Mouse (Mus musculus) heart, postnatal 0 days (tissue): ENCODE data around the gene Gm20708. TPM values are rescaled to one million over a fixed set of nuclear protein-coding genes. Genes with fewer than 3 reads are reported as not detected.
"Not testable (repeated sequence)": the region's sequence is repeated elsewhere in the genome, so short reads cannot be mapped to it uniquely, and the experiment has no call there.

Source experiments
- ATAC-seq: fragments of 200-750 bp; cut with Nextera tagmentation; 2 replicates; pipeline ENCODE4 v1.8.0; 2017; ENCODE audit warnings: low read depth, moderate number of reproducible peaks, moderate library complexity; ENCODE audit not compliant: insufficient read depth
- DNase-seq: peaks from one replicate; pipeline ENCODE4 v3.0.0-alpha.2; 2016; ENCODE audit warnings: low spot score
- H3K27ac ChIP-seq: fragments of 300-500 bp; sonication (generic); 2 replicates; pipeline ENCODE4 v1.5.1; 2014; ENCODE audit warnings: low read depth, mild to moderate bottlenecking
- H3K27me3 ChIP-seq: fragments of 300-500 bp; sonication (generic); 2 replicates; pipeline ENCODE4 v1.6.1; 2014; ENCODE audit warnings: low read length, mixed read lengths; ENCODE audit not compliant: control insufficient read depth, insufficient read depth
- H3K36me3 ChIP-seq: fragments of 300-500 bp; sonication (generic); replicated peaks from 2 replicates; pipeline ENCODE4 v1.6.1; 2014; ENCODE audit warnings: low read length, mixed read lengths; ENCODE audit not compliant: control insufficient read depth, insufficient read depth
- H3K4me1 ChIP-seq: fragments of 300-500 bp; sonication (generic); 2 replicates; pipeline ENCODE4 v1.6.1; 2014; ENCODE audit warnings: antibody characterized with exemption; ENCODE audit not compliant: control insufficient read depth, insufficient read depth
- H3K4me2 ChIP-seq: fragments of 300-500 bp; sonication (generic); 2 replicates; pipeline ENCODE4 v1.6.1; 2014; ENCODE audit warnings: low read depth, mild to moderate bottlenecking, low read length, moderate library complexity
- H3K4me3 ChIP-seq: fragments of 300-500 bp; sonication (generic); 2 replicates; pipeline ENCODE4 v1.5.1; 2014; ENCODE audit warnings: low read depth, low read length
- H3K9ac ChIP-seq: fragments of 300-500 bp; sonication (generic); replicated peaks from 2 replicates; pipeline ENCODE4 v1.6.1; 2014; ENCODE audit warnings: low read depth, low read length, mixed read lengths
- H3K9me3 ChIP-seq: fragments of 300-500 bp; sonication (generic); replicated peaks from 2 replicates; pipeline ENCODE4 v1.6.1; 2016; ENCODE audit warnings: low read length; ENCODE audit not compliant: control insufficient read depth
- CTCF ChIP-seq: IDR thresholded peaks from 2 replicates; pipeline ENCODE4 v1.5.1; 2016; ENCODE audit warnings: antibody characterized with exemption, control low read depth, low read depth
- EP300 ChIP-seq: IDR thresholded peaks from 2 replicates; pipeline ENCODE4 v1.6.1; 2016; ENCODE audit warnings: antibody characterized with exemption, low read depth
- WGBS: fragments of 180-500 bp; shearing (Covaris S2); extraction: QIAGEN DNeasy Blood & Tissue Kit; methylation state at CpG from one replicate; pipeline ENCODE4 v1.1.7; 2014; 5-methylcytosine and 5-hydroxymethylcytosine counted together
- polyA plus RNA-seq: library from polyadenylated mRNA; unstranded; fragments of >200 nt; fragmentation: Nextera tagmentation; extraction: Ambion mirVana; gene quantifications from 2 replicates; pipeline ENCODE4 v1.2.1, GENCODE M21; 2015
- total RNA-seq: library from RNA; depleted of rRNA; stranded (reverse); fragments of >200 nt; gene quantifications from 2 replicates; pipeline ENCODE4 v1.2.3, GENCODE M21; 2014; ENCODE audit warnings: low replicate concordance

Gm20708 gene
- total and polyA plus RNA-seq, 2 experiments from 2014 or later: 0.68 to 2.6 TPM

DNA sequence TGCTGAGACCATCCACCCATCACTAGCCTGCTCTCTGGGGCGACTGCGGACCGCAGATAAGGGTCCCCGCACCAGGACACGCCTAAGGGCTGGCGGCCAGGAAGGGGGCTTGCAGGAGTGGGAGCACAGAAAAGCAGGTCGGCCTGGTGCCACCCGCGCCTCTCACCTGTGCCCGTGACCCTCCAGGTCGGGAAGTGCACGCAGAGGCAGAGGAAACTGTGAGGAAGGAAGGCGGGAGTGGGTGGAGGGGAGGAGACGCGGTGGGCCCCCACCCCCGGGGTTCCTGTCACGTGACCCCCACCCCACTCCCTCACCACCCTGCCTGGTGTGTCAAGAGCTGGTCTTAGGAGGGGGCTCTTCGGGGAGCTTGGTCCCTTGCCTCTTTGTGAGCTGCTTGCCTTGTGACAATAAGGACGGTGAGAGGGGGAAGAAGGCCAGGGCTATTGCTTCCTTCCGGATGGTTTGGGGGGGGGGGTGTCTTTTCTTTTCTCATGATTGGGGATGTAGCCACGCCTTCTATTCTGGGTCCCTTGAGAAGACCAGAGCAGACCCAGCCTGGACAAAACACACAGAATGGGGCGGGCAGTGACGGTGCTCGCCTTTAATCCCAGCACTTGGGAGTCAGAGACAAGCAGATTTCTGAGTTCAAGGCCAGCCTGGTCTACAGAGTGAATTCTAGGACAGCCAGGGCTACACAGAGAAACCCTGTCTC, 27.3 kb upstream of the Gm20708 start, which contains the start of the genes Tmc8 and Tmc6:
Gene Tmc8 (plus strand): TSS at position 84 of the 712 bp plus-strand sequence.
Gene Tmc6 (minus strand): TSS at position 206 of the 712 bp plus-strand sequence.
- Histone ChIP-seq H3K27me3 (no peaks in the 10 kb centered on the region), H3K4me3 (peak within 1 kb of the TSS; percentile 54), H3K4me1 (peaks cover 30% of the 10 kb centered on the region), H3K4me2 (peak within 1 kb of the TSS; percentile 88), H3K9ac (peak within 1 kb of the TSS; percentile 64), H3K27ac (peak within 1 kb of the TSS; percentile 97), H3K36me3 (peaks cover 5% of the 10 kb centered on the region; the same call in 1 of the 2 replicates), H3K9me3 (no peaks in the 10 kb centered on the region)
- ATAC-seq (no peak), DNase-seq (no peak)
- 32% methylated on average over 21 of the region's 24 CpGs for WGBS
- no peak for TF ChIP-seq CTCF
- TF ChIP-seq EP300: no peak

DNA sequence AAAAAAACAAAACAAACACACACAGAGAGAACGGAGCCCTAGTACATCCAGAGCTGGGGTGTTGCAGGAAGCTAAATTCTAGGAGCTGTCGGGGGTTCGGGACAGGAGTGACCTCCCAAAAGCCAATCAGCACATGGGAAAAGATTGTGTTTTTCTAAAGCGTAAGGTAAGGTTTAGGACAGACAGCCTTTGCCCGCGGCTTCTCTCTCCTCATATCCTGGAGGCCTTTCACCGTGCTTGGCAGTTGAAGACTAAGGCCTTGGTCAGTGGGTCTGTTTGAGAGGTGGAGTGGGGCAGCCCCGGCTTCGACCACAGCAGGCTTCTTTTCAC, 26.8 kb upstream of the Gm20708 start:
- WGBS: 57% methylated on average over 9 of the region's 9 CpGs
- H3K27me3 ChIP-seq: no peaks in the 10 kb centered on the region
- peak overlapping the region; percentile 97 for H3K27ac ChIP-seq
- H3K36me3 ChIP-seq: no peaks in the 10 kb centered on the region; the same call in 1 of the 2 replicates
- ATAC-seq (no peak), DNase-seq (no peak)
- no peak for TF ChIP-seq EP300
- no peak for TF ChIP-seq CTCF
- H3K9ac ChIP-seq: peak overlapping the region; percentile 44
- no peaks in the 10 kb centered on the region for H3K9me3 ChIP-seq
- H3K4me3 ChIP-seq: peak overlapping the region; percentile 54
- H3K4me1 ChIP-seq: peaks cover 30% of the 10 kb centered on the region
- peak overlapping the region; percentile 88 for H3K4me2 ChIP-seq

DNA sequence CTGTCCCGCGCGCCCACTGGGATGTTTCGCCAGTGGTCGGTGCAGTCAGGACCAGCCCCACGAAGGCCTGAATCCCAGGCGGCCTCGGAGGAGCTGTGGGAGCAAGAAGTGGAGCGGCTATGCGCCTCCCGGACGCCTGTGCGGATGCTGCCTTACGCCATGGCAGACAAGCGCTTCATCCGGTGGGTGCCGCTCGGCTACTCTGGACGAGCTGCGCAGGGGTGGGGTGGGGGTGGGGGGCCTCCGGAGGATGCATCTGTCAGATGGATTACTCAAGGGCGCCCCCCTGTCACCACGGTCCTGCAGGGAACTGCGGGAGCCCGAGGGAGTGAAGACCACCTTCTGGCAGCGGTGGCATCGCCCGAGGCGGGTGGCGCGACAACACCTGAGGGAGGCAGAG, 26.4 kb upstream of the Gm20708 start:
- H3K4me1 ChIP-seq: peaks cover 30% of the 10 kb centered on the region
- peak overlapping the region; percentile 88 for H3K4me2 ChIP-seq
- no peaks in the 10 kb centered on the region for H3K36me3 ChIP-seq
- WGBS: 3% methylated on average over 31 of the region's 31 CpGs
- no peak for DNase-seq
- ATAC-seq: peak; percentile 3; the same call in 1 of the 2 replicates
- peak overlapping the region; percentile 97 for H3K27ac ChIP-seq
- no peaks in the 10 kb centered on the region for H3K27me3 ChIP-seq
- peak overlapping the region; percentile 54 for H3K4me3 ChIP-seq
- H3K9ac ChIP-seq: peak overlapping the region; percentile 44
- no peaks in the 10 kb centered on the region for H3K9me3 ChIP-seq
- TF ChIP-seq EP300 (no peak), CTCF (peak; percentile 46)

DNA sequence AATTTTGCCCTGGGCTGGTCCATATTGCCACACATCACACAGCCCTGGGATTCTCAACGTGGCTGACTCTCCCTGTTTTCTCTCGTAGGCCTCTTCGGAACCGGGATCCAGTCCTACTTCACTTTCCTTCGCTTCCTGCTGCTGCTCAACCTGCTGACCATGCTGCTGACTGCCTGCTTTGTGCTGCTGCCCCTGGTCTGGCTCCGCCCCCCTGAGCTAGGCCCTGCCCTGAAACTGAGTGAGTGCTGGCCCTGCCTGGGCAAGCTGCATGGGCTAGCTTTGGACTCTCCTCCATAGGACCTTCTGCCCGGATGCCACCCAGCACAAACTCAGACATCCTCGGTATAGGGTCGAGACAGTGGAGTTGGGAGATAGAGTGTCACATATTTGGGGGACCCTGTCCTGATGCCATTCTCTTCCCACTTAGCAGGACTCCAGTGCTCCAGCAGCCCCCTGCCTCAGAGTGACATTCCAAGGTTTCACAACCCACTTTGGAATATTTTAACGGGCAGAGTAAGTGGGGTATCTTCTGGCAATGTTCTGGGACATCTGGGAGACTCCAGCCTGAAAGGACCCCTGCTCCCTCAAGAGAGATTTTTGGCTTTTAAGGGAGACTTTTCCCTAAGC, 25.7 kb upstream of the Gm20708 start:
- 53% methylated on average over 10 of the region's 10 CpGs for WGBS
- H3K27ac ChIP-seq: peak overlapping the region; percentile 49
- DNase-seq (no peak), ATAC-seq (no peak)
- peaks cover 26% of the 10 kb centered on the region for H3K4me1 ChIP-seq
- no peaks in the 10 kb centered on the region for H3K9me3 ChIP-seq
- H3K27me3 ChIP-seq: no peaks in the 10 kb centered on the region
- peak overlapping the region; percentile 54; the same call in 1 of the 2 replicates for H3K4me3 ChIP-seq
- no peaks in the 10 kb centered on the region for H3K36me3 ChIP-seq
- H3K4me2 ChIP-seq: peak overlapping the region; percentile 88
- no peak overlapping the region for H3K9ac ChIP-seq
- TF ChIP-seq EP300 (no peak), CTCF (no peak)

DNA sequence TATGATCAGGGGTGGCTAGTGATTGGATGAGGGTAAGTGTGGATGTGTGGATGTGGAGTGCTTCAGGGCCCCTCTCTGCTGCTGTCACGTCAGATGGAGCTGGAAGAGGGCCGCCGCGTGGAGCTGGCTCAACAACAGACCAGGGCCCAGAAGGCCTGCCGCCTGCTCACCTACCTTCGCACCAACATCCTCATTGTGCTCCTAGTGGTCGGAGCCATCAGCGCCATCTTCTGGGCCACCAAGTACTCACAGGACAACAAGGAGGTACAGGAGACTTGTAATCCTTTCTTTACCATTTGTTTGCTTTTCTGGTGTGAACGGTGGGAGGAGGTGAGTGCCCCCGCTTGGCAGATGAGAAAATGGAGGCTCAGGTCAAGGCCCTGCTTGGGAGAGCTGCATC, 23.2 kb upstream of the Gm20708 start:
- no peak overlapping the region for H3K4me3 ChIP-seq
- DNase-seq: peak; percentile 52
- no peak overlapping the region for H3K27ac ChIP-seq
- TF ChIP-seq EP300 (no peak), CTCF (peak; percentile 80)
- H3K9me3 ChIP-seq: no peaks in the 10 kb centered on the region
- 0 out of 2 replicates have a peak, but pooled peaks cover 3% of the 10 kb centered on the region for H3K27me3 ChIP-seq
- WGBS: 12% methylated on average over 10 of the region's 10 CpGs
- no peak overlapping the region for H3K4me2 ChIP-seq
- peaks cover 14% of the 10 kb centered on the region for H3K4me1 ChIP-seq
- H3K36me3 ChIP-seq: no peaks in the 10 kb centered on the region
- ATAC-seq: no peak
- H3K9ac ChIP-seq: no peak overlapping the region

DNA sequence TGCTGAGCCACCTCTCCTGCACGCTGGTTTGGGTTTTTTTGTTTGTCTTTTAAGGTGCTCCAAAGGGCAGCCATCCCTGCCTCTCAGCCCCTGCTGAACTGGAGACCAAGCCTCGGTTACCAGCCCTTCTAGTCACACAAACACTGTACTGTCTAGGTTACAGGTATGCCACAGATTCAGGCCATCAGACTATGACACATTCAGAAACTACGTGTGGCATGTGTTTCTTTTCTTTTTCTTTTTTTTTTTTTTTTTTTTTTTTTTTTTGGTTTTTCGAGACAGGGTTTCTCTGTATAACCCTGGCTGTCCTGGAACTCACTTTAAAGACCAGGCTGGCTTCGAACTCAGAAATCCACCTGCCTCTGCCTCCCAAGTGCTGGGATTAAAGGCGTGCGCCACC, 21.0 kb upstream of the Gm20708 start:
- not testable (repeated sequence) for H3K9ac ChIP-seq, DNase-seq, H3K4me1 ChIP-seq, H3K36me3 ChIP-seq, ATAC-seq, H3K4me2 ChIP-seq, H3K4me3 ChIP-seq, H3K27ac ChIP-seq, H3K9me3 ChIP-seq, H3K27me3 ChIP-seq
- 83% methylated on average over 7 of the region's 7 CpGs for WGBS
